Mouse (Mus musculus): ENCODE measurements around the gene March4.

- TF ChIP-seq CTCF (IDR thresholded peaks at IDR 0.05; ENCODE audit: extremely low read depth, insufficient read depth, insufficient read length, insufficient replicate concordance), result no peak
- TF ChIP-seq POLR2A (IDR thresholded peaks at IDR 0.05; ENCODE audit: low read depth, low read length), result no peak
Observed at GRCm38 (mm10) chr1:72490193-72490592, 46.5 kb downstream of the March4 start.

Data from spleen, adult 2 months (tissue).